Mouse (Mus musculus): Measurements from ENCODE around the gene Ccdc136. TPM values are rescaled to one million over a fixed set of nuclear protein-coding genes. Genes with fewer than 3 reads are reported as not detected.

Gene Ccdc136
- polyA plus RNA-seq, 1 experiment from 2014 or later = 28.2 TPM

GRCm38 (mm10) chr6:29397575-29397974 lies 1.5 kb downstream of the Ccdc136 start:
- Histone ChIP-seq H3K27me3 (peaks cover 16% of the 10 kb centered on the region), H3K9me3 (no peaks in the 10 kb centered on the region), H3K4me2 (replicated peaks) (peak overlapping the region; percentile 82), H3K27ac (peak overlapping the region; percentile 61; the same call in 1 of the 2 replicates), H3K4me3 (peak overlapping the region; percentile 66), H3K36me3 (peaks cover 18% of the 10 kb centered on the region), H3K4me1 (peaks cover 19% of the 10 kb centered on the region), H3K9ac (peak overlapping the region; percentile 83)
- 12% methylated on average over 6 of the region's 6 CpGs for WGBS
- ATAC-seq (ENCODE audit: low FRiP score, low read depth) = no peak

- Histone ChIP-seq H3K4me1 (peaks cover 28% of the 10 kb centered on the region), H3K27ac (no peak overlapping the region), H3K4me2 (replicated peaks) (no peak overlapping the region), H3K4me3 (no peak overlapping the region), H3K36me3 (peaks cover 18% of the 10 kb centered on the region), H3K9ac (no peak overlapping the region), H3K27me3 (peaks cover 9% of the 10 kb centered on the region), H3K9me3 (no peaks in the 10 kb centered on the region)
- no peak for ATAC-seq (ENCODE audit: low FRiP score, low read depth)
- 88% methylated on average over 4 of the region's 4 CpGs for WGBS
Observed at GRCm38 (mm10) chr6:29399851-29400250, 3.7 kb downstream of the Ccdc136 start.

DNA sequence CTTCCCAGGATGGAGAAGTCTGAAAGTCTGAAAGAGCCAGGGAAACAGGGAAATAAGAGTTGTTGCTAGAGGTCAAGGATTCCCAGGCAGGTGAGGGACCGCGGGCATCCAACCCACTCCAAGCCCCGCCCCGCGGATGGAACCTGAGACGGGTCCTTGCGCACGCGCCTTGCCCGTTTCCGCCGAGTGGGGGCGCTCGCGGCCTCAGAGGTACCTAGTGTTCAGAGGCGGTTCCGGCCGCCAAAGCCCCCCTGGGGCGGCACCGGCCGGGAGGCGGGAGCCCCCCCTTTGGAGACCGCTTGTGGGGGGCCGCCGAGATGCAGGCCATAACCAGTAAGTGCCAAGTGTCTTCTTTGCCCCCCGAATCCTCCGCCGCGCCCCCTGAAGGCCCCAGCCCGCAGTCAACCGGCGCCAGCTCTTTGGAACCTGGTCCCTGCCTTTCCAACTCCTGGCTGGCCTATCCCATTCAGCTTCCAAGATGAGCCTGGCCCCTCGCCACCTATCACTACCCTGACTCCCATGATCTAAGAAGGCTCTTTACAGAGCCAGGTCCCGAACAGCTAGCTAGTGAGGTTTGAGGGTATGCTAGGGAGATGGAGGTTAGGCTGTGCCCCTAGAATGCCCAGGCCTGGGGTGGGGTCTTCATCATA lies 6.7 kb downstream of the Ccdc136 start:
- no peak for ATAC-seq (ENCODE audit: low FRiP score, low read depth)
- 7% methylated on average over 33 of the region's 34 CpGs for WGBS
- H3K27ac ChIP-seq = no peak overlapping the region
- H3K9me3 ChIP-seq = no peaks in the 10 kb centered on the region
- peak overlapping the region; percentile 55 for H3K4me2 ChIP-seq (replicated peaks)
- H3K4me3 ChIP-seq = peak overlapping the region; percentile 28
- peaks cover 13% of the 10 kb centered on the region for H3K4me1 ChIP-seq
- H3K27me3 ChIP-seq = no peaks in the 10 kb centered on the region
- peaks cover 37% of the 10 kb centered on the region for H3K36me3 ChIP-seq
- H3K9ac ChIP-seq = no peak overlapping the region

DNA sequence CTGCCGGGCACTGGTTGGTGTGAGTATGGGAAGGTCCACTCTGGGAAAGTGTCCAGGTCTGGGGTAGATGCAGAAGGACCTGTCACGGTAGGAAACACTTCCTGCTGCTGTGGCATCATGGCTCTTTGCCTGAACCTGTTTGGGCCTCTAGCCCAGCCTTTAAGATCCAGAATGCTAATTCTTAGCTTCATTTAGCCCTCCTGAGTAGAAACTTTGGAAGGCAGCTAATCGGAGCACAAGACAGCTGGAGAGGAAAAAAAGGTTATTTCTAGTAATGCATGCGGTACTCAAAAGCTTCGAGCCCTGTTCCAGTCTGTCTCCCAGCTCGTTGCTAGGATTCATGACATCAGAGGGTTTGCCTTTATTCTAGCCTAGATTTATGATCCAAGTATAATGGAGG lies 10.3 kb downstream of the Ccdc136 start:
- Histone ChIP-seq H3K27ac (no peak overlapping the region), H3K4me1 (peaks cover 13% of the 10 kb centered on the region), H3K4me2 (replicated peaks) (no peak overlapping the region), H3K9me3 (no peaks in the 10 kb centered on the region), H3K36me3 (peaks cover 53% of the 10 kb centered on the region), H3K27me3 (no peaks in the 10 kb centered on the region), H3K4me3 (no peak overlapping the region), H3K9ac (no peak overlapping the region)
- no peak for ATAC-seq (ENCODE audit: low FRiP score, low read depth)
- 85% methylated on average over 6 of the region's 6 CpGs for WGBS

- H3K27me3 ChIP-seq = no peaks in the 10 kb centered on the region
- no peak for ATAC-seq (ENCODE audit: low FRiP score, low read depth)
- H3K4me3 ChIP-seq = no peak overlapping the region
- no peak overlapping the region for H3K9ac ChIP-seq
- 80% methylated on average over 9 of the region's 9 CpGs for WGBS
- H3K36me3 ChIP-seq = peaks cover 79% of the 10 kb centered on the region
- no peak overlapping the region for H3K4me2 ChIP-seq (replicated peaks)
- no peaks in the 10 kb centered on the region for H3K4me1 ChIP-seq
- H3K9me3 ChIP-seq = no peaks in the 10 kb centered on the region
- H3K27ac ChIP-seq = no peak overlapping the region
Observed at GRCm38 (mm10) chr6:29415446-29415845, 19.3 kb downstream of the Ccdc136 start.

- WGBS = 79% methylated on average over 2 of the region's 2 CpGs
- H3K4me1 ChIP-seq = no peaks in the 10 kb centered on the region
- no peaks in the 10 kb centered on the region for H3K9me3 ChIP-seq
- H3K9ac ChIP-seq = no peak overlapping the region
- no peak overlapping the region for H3K27ac ChIP-seq
- ATAC-seq (ENCODE audit: low FRiP score, low read depth) = no peak
- H3K4me3 ChIP-seq = no peak overlapping the region
- H3K4me2 ChIP-seq (replicated peaks) = no peak overlapping the region
- peaks cover 46% of the 10 kb centered on the region for H3K36me3 ChIP-seq
- no peaks in the 10 kb centered on the region for H3K27me3 ChIP-seq
Observed at GRCm38 (mm10) chr6:29420596-29420995, 24.5 kb downstream of the Ccdc136 start.

- WGBS = 84% methylated on average over 8 of the region's 8 CpGs
- H3K27ac ChIP-seq = no peak overlapping the region
- no peak for ATAC-seq (ENCODE audit: low FRiP score, low read depth)
Observed at GRCm38 (mm10) chr6:29425118-29425517, 29.0 kb downstream of the Ccdc136 start.

DNA sequence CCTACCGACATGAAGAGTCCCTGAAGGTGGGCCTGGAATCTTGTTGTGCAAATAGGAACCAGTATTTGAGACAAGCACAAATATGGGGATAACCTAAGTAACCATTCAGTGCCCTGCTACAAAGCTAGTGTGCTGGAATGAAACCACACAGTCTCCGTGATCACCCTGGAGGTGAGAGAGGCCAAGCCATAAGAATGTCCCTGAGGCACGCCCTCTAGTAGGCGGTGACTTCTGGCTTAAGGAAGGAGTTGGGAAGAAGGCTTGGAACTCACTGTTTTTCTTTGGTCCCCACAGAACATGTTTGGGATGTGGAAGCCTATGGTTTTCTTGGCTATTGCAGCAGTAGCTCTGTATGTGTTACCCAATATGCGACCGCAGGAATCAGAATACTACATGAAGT lies 30.2 kb downstream of the Ccdc136 start:
- Histone ChIP-seq H3K36me3 (peaks cover 18% of the 10 kb centered on the region), H3K27ac (no peak overlapping the region), H3K4me1 (peaks cover 8% of the 10 kb centered on the region), H3K9ac (no peak overlapping the region), H3K27me3 (0 out of 2 replicates have a peak, but pooled peaks cover 1% of the 10 kb centered on the region), H3K4me3 (no peak overlapping the region), H3K4me2 (replicated peaks) (no peak overlapping the region), H3K9me3 (no peaks in the 10 kb centered on the region)
- WGBS = 67% methylated on average over 6 of the region's 6 CpGs
- no peak for ATAC-seq (ENCODE audit: low FRiP score, low read depth)

More at GRCm38 (mm10) chr6:29425118-29425517, 29.0 kb downstream of the Ccdc136 start:
- Histone ChIP-seq H3K27me3 (no peaks in the 10 kb centered on the region), H3K4me3 (no peak overlapping the region), H3K9ac (no peak overlapping the region), H3K36me3 (peaks cover 23% of the 10 kb centered on the region), H3K9me3 (no peaks in the 10 kb centered on the region), H3K4me1 (no peaks in the 10 kb centered on the region), H3K4me2 (replicated peaks) (no peak overlapping the region)

- ATAC-seq (ENCODE audit: low FRiP score, low read depth) = no peak
- 64% methylated on average over 4 of the region's 4 CpGs for WGBS
- Histone ChIP-seq H3K9me3 (no peaks in the 10 kb centered on the region), H3K36me3 (peaks cover 18% of the 10 kb centered on the region), H3K27ac (no peak overlapping the region), H3K9ac (no peak overlapping the region), H3K4me2 (replicated peaks) (no peak overlapping the region), H3K4me3 (no peak overlapping the region), H3K27me3 (peaks cover 18% of the 10 kb centered on the region), H3K4me1 (peaks cover 23% of the 10 kb centered on the region)
Observed at GRCm38 (mm10) chr6:29428171-29428570, 32.1 kb downstream of the Ccdc136 start.

GRCm38 (mm10) chr6:29430681-29431420 lies 34.7 kb downstream of the Ccdc136 start:
- Histone ChIP-seq H3K27ac (0 out of 2 replicates have a peak overlapping the region, but pooled peaks have one; percentile 33), H3K36me3 (peaks cover 7% of the 10 kb centered on the region; the same call in 1 of the 2 replicates), H3K4me3 (no peak overlapping the region), H3K27me3 (peaks cover 36% of the 10 kb centered on the region), H3K4me2 (replicated peaks) (no peak overlapping the region), H3K9me3 (no peaks in the 10 kb centered on the region), H3K9ac (0 out of 2 replicates have a peak overlapping the region, but pooled peaks have one; percentile 20), H3K4me1 (peaks cover 47% of the 10 kb centered on the region)
- 38% methylated on average over 15 of the region's 15 CpGs for WGBS
- ATAC-seq (ENCODE audit: low FRiP score, low read depth) = no peak

- H3K4me1 ChIP-seq = peaks cover 53% of the 10 kb centered on the region
Observed at GRCm38 (mm10) chr6:29431473-29431872, 35.4 kb downstream of the Ccdc136 start.

GRCm38 (mm10) chr6:29432156-29432555 lies 36.0 kb downstream of the Ccdc136 start:
- 28% methylated on average over 3 of the region's 3 CpGs for WGBS
- H3K4me1 ChIP-seq = peaks cover 60% of the 10 kb centered on the region
- 0 out of 2 replicates have a peak overlapping the region, but pooled peaks have one; percentile 3 for H3K4me2 ChIP-seq (replicated peaks)
- no peaks in the 10 kb centered on the region for H3K9me3 ChIP-seq
- no peak overlapping the region for H3K4me3 ChIP-seq
- H3K27ac ChIP-seq = no peak overlapping the region
- no peak for ATAC-seq (ENCODE audit: low FRiP score, low read depth)
- H3K27me3 ChIP-seq = peaks cover 36% of the 10 kb centered on the region
- H3K36me3 ChIP-seq = no peaks in the 10 kb centered on the region
- H3K9ac ChIP-seq = no peak overlapping the region

More at GRCm38 (mm10) chr6:29431473-29431872, 35.4 kb downstream of the Ccdc136 start:
- peak overlapping the region; percentile 33 for H3K27ac ChIP-seq
- H3K4me3 ChIP-seq = no peak overlapping the region
- 0 out of 2 replicates have a peak overlapping the region, but pooled peaks have one; percentile 20 for H3K9ac ChIP-seq
- ATAC-seq (ENCODE audit: low FRiP score, low read depth) = no peak
- no peaks in the 10 kb centered on the region for H3K9me3 ChIP-seq
- WGBS = 18% methylated on average over 5 of the region's 5 CpGs
- H3K27me3 ChIP-seq = peaks cover 36% of the 10 kb centered on the region
- H3K4me2 ChIP-seq (replicated peaks) = no peak overlapping the region
- H3K36me3 ChIP-seq = 0 out of 2 replicates have a peak, but pooled peaks cover under 1% of the 10 kb centered on the region
